ENCODE assay signal across 1 mouse cellular context in genomic region chr15:78572658-78573397, GRCm38 (mm10).
TF ChIP-seq lines count a peak whose summit lies in the region.

TSS of gene Rac2 (minus strand) at chr15:78572783.

TF ChIP-seq in CH12.LX, 34 proteins besides CTCF, POLR2A, EP300 and RAD21 (continued from another document):
- TF ChIP-seq POLR2AphosphoS2 (IDR thresholded peaks at IDR 0.05; ENCODE audit: low read depth, low read length) (peak; percentile 71; the same call in 1 of the 2 replicates), UBTF (IDR thresholded peaks at IDR 0.05; ENCODE audit: low read depth, low read length) (no peak), RCOR1 (conservative IDR thresholded peaks at IDR 0.05; ENCODE audit: low read depth, low read length) (0 out of 2 replicates have a peak, but pooled peaks have one; percentile 54), SIN3A (IDR thresholded peaks at IDR 0.05; ENCODE audit: low read length) (peak; percentile 81), CHD1 (IDR thresholded peaks at IDR 0.05; ENCODE audit: low read depth, low read length) (no peak; the same call in 1 of the 2 replicates), HCFC1 (IDR thresholded peaks at IDR 0.05; ENCODE audit: low read depth, low read length) (peak; percentile 54), ZMIZ1 (IDR thresholded peaks at IDR 0.05; ENCODE audit: low read depth, low read length) (peak; percentile 85; the same call in 1 of the 2 replicates), MAFK (IDR thresholded peaks at IDR 0.05; ENCODE audit: insufficient replicate concordance, low read length) (peak; percentile 13; the same call in 1 of the 2 replicates), GABPA (IDR thresholded peaks at IDR 0.05; ENCODE audit: insufficient replicate concordance, low read depth, low read length) (no peak), MEF2A (IDR thresholded peaks at IDR 0.05; ENCODE audit: borderline replicate concordance, low read depth, low read length) (0 out of 2 replicates have a peak, but pooled peaks have one; percentile 22), MXI1 (IDR thresholded peaks at IDR 0.05; ENCODE audit: low read depth, low read length) (peak; percentile 59; the same call in 1 of the 2 replicates), IRF4 (IDR thresholded peaks at IDR 0.05; ENCODE audit: low read depth, low read length) (peak; percentile 33), TBP (conservative IDR thresholded peaks at IDR 0.05; ENCODE audit: low read depth, low read length) (peak; percentile 73), KAT2A (IDR thresholded peaks at IDR 0.05; ENCODE audit: insufficient replicate concordance, low read length) (0 out of 2 replicates have a peak, but pooled peaks have one; percentile 66)
